Mouse (Mus musculus): ENCODE results near the gene Plekhg3. TPM values are rescaled to one million over a fixed set of nuclear protein-coding genes. Genes with fewer than 3 reads are reported as not detected.

Gene Plekhg3
- polyA plus RNA-seq, 1 experiment from 2014 or later = 0.63 TPM

DNA sequence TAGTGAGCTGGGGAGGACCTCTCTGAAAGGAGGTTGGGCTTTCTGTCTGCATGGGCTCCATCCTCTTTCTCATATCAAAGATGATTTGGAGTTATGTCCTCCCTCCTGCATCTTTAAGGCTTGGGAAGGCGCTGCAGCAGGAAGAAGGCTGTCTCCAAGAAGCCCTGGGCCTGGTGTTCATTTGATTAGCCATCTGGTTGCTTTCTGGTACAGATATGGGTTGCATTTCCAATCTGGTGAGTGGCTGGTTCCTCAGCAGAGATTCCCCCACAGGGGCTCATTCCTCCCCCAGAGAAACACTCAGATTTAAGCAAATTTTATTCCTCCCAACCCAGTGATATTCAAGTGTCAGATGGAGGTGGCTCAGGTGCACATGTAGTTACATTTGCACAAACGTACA lies 65.1 kb downstream of the Plekhg3 start:
- no peak overlapping the region for H3K27ac ChIP-seq
- no peak overlapping the region for H3K9ac ChIP-seq
- no peak overlapping the region for H3K4me2 ChIP-seq
- H3K4me3 ChIP-seq = no peak overlapping the region
- H3K9me3 ChIP-seq (replicated peaks) = no peaks in the 10 kb centered on the region
- no peak for ATAC-seq
- no peaks in the 10 kb centered on the region for H3K36me3 ChIP-seq (ENCODE audit: poor library complexity, severe bottlenecking)
- WGBS = 69% methylated on average over 2 of the region's 2 CpGs
- 0 out of 2 replicates have a peak, but pooled peaks cover 4% of the 10 kb centered on the region for H3K27me3 ChIP-seq
- H3K4me1 ChIP-seq = peaks cover 15% of the 10 kb centered on the region

DNA sequence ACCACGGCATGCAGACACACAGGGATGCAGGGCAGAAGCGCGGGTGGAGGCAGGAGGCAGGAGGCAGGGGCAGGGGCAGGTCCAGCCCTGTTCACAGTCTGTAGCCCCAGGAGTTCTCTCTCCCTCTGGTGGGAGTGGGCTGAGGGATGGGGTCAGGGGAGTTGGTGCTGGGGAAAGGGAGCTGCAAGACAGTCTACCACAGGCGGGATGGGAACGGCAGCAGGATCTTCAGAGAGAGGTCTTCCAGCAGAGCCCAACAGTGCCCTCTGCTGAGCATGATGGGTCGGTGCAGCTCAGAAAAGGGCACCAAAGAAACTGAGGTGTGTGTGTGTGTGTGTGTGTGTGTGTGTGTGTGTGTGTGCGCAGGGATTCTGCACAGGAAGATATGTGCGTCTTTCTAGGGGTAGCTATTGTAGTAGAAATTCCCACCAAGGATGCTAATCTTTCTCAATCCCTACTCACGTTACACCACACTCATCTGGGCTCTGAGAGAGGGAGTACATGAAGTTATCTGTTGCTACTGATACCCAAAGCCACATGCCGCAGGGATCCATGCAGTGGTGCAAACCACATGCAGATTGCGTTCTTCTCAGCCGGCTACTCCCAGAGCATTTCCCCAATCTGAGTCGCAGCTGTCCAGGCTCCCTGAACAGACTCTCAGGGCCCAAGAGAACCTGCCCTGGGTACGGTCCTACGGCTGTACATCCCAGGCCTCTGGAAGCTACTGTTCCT lies 65.8 kb downstream of the Plekhg3 start:
- WGBS = 55% methylated on average over 15 of the region's 15 CpGs
- Histone ChIP-seq H3K27me3 (0 out of 2 replicates have a peak, but pooled peaks cover 4% of the 10 kb centered on the region), H3K4me3 (no peak overlapping the region), H3K9ac (no peak overlapping the region), H3K36me3 (ENCODE audit: poor library complexity, severe bottlenecking) (no peaks in the 10 kb centered on the region), H3K27ac (no peak overlapping the region), H3K9me3 (replicated peaks) (no peaks in the 10 kb centered on the region), H3K4me2 (no peak overlapping the region), H3K4me1 (peaks cover 15% of the 10 kb centered on the region)
- ATAC-seq = peak; percentile 51

DNA sequence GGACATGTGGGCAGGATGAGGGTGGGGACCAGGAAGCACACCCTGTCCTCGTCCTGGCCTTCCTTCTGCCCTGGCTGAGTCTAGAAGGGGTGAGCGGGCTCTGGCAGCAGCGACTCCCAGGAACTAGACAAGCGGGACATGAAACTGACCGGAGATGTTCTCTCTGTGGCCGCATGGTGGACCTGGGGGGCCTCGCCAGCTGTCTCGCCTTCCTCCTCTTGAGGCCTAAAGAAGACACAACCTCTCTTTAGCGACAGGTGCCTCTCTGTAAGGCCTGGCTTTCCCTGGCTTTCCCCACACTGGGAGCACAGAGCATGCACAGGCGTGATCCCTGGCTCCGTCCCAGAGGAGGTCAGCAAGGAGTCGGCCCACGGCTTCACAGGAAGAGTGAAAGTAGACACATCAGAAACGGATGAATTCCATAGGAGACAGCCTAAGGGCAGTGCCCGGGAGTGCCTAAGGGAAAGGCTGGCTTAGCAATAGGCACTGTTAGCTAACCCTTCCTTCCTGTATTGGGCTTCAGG lies 66.9 kb downstream of the Plekhg3 start:
- H3K36me3 ChIP-seq (ENCODE audit: poor library complexity, severe bottlenecking) = no peaks in the 10 kb centered on the region
- peaks cover 15% of the 10 kb centered on the region for H3K4me1 ChIP-seq
- H3K4me3 ChIP-seq = no peak overlapping the region
- ATAC-seq = no peak
- H3K4me2 ChIP-seq = no peak overlapping the region
- 81% methylated on average over 15 of the region's 15 CpGs for WGBS
- H3K9ac ChIP-seq = no peak overlapping the region
- no peak overlapping the region for H3K27ac ChIP-seq
- H3K27me3 ChIP-seq = 0 out of 2 replicates have a peak, but pooled peaks cover 4% of the 10 kb centered on the region
- H3K9me3 ChIP-seq (replicated peaks) = no peaks in the 10 kb centered on the region

DNA sequence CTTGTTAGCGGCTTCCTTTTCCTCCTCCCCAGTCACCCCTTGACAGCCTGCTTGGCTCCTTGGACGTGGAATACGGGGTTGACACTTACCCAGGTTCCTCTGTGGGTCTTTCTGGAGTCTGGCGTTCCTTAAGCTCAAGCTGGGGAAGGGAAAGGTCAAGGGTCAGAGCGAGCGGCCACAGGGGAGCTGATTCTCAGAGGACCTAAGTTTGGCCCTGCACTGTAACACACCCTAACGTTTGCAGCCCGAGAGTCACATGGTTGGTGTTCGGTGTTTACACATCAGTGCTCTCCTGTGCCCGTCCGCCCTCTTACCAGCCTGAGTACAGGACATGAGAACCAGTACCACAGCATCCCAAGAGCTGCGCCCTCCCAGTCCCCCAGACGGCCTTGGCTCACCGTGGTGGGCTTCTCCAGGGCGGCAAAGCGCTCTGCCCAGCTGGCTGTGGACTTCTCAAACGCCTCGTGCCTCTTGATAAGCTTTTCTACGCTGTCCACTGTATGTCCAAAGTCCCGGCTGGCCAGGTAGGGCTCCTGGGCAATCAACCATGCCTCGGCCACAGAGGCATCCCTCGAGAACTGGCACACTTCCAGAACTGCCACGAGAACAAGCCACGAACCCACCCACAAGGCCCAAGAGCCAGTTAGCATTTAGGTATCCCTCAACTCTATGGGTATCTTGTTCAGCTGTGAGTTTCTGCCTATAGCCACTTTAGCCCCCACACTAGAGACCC lies 67.7 kb downstream of the Plekhg3 start:
- ATAC-seq = no peak
- H3K9me3 ChIP-seq (replicated peaks) = no peaks in the 10 kb centered on the region
- H3K4me1 ChIP-seq = peaks cover 15% of the 10 kb centered on the region
- 0 out of 2 replicates have a peak, but pooled peaks cover 4% of the 10 kb centered on the region for H3K27me3 ChIP-seq
- no peak overlapping the region for H3K4me3 ChIP-seq
- H3K9ac ChIP-seq = no peak overlapping the region
- no peak overlapping the region for H3K27ac ChIP-seq
- WGBS = 78% methylated on average over 24 of the region's 24 CpGs
- H3K4me2 ChIP-seq = no peak overlapping the region
- no peaks in the 10 kb centered on the region for H3K36me3 ChIP-seq (ENCODE audit: poor library complexity, severe bottlenecking)

DNA sequence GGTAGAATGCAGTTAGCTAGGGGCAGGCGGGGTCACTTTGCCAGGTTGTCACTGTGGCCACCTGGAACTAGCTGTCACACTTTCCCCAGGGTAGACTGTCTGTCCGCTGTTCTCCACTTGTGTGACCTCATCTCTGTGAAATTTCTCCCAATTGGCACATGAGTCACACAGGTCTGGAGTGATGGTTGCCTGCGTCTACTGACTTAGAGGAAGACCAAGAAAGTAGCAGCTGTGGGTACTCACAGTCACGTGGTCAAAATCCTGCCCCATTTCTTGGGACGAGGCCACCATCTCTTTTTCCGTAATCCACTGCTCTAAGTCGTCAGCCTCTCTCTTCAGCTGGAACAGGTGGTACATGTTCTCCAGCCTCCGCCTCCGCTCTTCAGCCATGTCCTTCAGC lies 73.1 kb downstream of the Plekhg3 start:
- H3K27me3 ChIP-seq = no peaks in the 10 kb centered on the region
- H3K36me3 ChIP-seq (ENCODE audit: poor library complexity, severe bottlenecking) = no peaks in the 10 kb centered on the region
- no peak overlapping the region for H3K4me2 ChIP-seq
- 91% methylated on average over 9 of the region's 9 CpGs for WGBS
- H3K4me3 ChIP-seq = no peak overlapping the region
- no peak overlapping the region for H3K9ac ChIP-seq
- H3K4me1 ChIP-seq = no peaks in the 10 kb centered on the region
- no peaks in the 10 kb centered on the region for H3K9me3 ChIP-seq (replicated peaks)
- no peak for ATAC-seq
- no peak overlapping the region for H3K27ac ChIP-seq

DNA sequence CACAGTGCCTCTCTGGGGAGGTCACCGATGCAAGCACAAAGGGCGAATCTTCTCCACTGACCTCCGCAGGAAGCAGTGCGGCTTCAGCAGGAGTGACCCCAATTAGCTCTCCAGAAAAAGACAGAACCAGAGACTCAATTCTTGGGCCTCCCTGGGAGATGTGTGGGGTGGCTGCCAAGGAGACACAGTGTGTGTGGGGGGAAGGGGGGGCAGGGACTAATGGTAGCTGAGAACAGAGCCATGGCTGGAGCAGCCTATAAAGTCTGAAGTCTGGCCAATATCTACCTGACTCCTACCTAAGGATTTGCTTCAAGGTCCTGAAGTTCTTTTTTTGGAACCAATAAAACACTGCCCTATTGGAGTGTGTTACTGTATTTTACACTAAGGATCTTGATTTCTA lies 73.9 kb downstream of the Plekhg3 start:
- H3K4me1 ChIP-seq = no peaks in the 10 kb centered on the region
- H3K4me2 ChIP-seq = no peak overlapping the region
- no peak overlapping the region for H3K27ac ChIP-seq
- H3K4me3 ChIP-seq = no peak overlapping the region
- no peak overlapping the region for H3K9ac ChIP-seq
- H3K27me3 ChIP-seq = no peaks in the 10 kb centered on the region
- ATAC-seq = no peak
- WGBS = 47% methylated on average over 4 of the region's 4 CpGs
- H3K9me3 ChIP-seq (replicated peaks) = no peaks in the 10 kb centered on the region
- H3K36me3 ChIP-seq (ENCODE audit: poor library complexity, severe bottlenecking) = no peaks in the 10 kb centered on the region

DNA sequence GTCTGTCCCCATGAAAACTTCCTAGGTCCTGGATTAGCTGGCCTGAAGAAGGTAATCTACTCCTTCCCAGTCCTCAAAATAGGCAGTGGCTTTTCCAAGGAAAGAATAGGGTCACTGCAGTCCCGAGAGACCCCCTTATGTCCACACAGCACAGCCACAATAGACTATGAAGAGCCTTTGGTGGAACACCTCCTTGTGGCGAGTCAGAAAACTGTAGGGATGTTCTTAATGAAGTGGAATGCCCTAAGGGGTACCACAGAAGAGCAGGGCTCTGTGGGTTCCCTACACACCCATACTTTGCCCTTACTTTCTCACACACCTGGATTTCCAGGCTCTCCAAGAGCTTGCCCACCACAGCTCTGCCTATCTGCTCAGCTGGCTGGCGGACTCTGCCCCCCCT lies 75.1 kb downstream of the Plekhg3 start:
- Histone ChIP-seq H3K27ac (no peak overlapping the region), H3K27me3 (no peaks in the 10 kb centered on the region), H3K9ac (no peak overlapping the region), H3K9me3 (replicated peaks) (no peaks in the 10 kb centered on the region), H3K4me1 (no peaks in the 10 kb centered on the region), H3K4me3 (no peak overlapping the region), H3K36me3 (ENCODE audit: poor library complexity, severe bottlenecking) (no peaks in the 10 kb centered on the region), H3K4me2 (no peak overlapping the region)
- ATAC-seq = no peak
- 62% methylated on average over 3 of the region's 3 CpGs for WGBS

DNA sequence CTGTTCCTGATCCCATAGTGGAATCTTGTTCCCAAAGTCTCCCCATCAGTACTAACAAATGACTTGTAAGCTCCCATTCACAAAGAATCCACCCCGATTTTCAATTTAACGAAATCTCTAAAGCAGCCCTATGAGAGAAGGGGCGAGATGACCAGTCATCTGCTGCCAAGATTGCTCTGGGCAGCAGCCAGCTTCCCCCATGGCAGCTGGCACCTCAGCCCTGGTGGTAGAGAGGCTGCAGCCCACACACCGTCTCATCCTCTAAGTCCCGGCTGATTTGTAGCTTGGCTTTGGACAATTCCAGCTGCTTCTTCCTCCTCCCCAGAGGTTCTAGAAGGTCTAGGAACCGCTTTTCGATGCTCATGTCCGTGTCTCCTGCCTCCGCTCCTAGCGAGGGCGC lies 77.5 kb downstream of the Plekhg3 start:
- H3K4me3 ChIP-seq = no peak overlapping the region
- no peak for ATAC-seq
- no peak overlapping the region for H3K4me2 ChIP-seq
- no peak overlapping the region for H3K27ac ChIP-seq
- WGBS = 85% methylated on average over 11 of the region's 11 CpGs
- no peaks in the 10 kb centered on the region for H3K36me3 ChIP-seq (ENCODE audit: poor library complexity, severe bottlenecking)
- H3K4me1 ChIP-seq = no peaks in the 10 kb centered on the region
- H3K9ac ChIP-seq = no peak overlapping the region
- no peaks in the 10 kb centered on the region for H3K9me3 ChIP-seq (replicated peaks)
- no peaks in the 10 kb centered on the region for H3K27me3 ChIP-seq

DNA sequence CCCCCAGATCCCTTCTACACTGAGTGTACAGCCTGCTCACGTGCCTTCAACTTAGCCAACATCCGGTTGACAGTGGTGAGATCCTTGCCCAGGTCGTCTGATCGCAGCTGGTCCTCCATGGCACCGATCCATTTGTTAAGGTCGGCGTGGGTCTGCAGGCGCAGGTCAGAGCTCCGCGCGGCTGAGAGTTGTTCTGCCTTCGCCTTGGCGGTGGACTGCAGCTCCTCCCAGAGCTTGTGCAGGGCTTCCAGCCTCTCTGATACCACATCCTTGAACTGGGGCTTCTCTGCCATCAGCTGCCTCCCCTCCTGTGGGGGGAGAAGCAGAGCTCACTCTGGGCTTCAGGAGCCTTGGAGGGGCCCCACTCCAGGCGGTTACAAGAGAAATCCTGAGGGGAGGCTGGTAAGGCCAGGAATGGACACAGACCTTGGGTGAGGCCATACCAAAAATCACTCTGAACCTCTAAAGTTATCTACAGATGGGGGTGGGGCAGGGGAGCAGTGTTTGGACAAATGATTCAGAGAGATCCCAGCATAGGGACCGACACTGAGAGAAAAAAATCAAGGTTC lies 78.4 kb downstream of the Plekhg3 start:
- H3K9ac ChIP-seq = no peak overlapping the region
- H3K4me1 ChIP-seq = no peaks in the 10 kb centered on the region
- no peak for ATAC-seq
- H3K9me3 ChIP-seq (replicated peaks) = no peaks in the 10 kb centered on the region
- H3K4me3 ChIP-seq = no peak overlapping the region
- 87% methylated on average over 15 of the region's 15 CpGs for WGBS
- H3K27ac ChIP-seq = no peak overlapping the region
- no peaks in the 10 kb centered on the region for H3K36me3 ChIP-seq (ENCODE audit: poor library complexity, severe bottlenecking)
- no peak overlapping the region for H3K4me2 ChIP-seq
- H3K27me3 ChIP-seq = no peaks in the 10 kb centered on the region

DNA sequence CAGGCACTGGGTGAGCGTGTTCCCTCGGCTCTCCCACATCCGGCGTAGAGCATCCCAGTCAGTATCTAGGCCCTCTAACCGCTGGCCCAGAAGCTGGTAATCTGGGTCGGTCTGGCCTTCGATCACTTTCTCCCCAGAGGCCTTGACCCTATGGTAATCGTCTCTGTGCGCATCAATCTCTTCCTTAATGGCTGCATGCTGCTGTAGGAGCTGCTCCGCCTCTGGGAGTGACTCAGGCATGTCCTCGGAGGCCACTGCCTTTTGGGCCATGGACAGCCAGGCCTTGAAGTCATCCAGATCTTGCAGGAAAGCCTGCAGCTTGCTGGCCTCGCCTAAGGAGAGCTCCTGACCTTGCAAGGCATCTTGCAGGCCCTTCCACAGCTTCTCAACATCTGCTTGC lies 81.9 kb downstream of the Plekhg3 start:
- 90% methylated on average over 12 of the region's 12 CpGs for WGBS
- no peak for ATAC-seq
- H3K9me3 ChIP-seq (replicated peaks) = no peaks in the 10 kb centered on the region
- no peak overlapping the region for H3K4me3 ChIP-seq
- no peaks in the 10 kb centered on the region for H3K4me1 ChIP-seq
- no peak overlapping the region for H3K4me2 ChIP-seq
- no peak overlapping the region for H3K27ac ChIP-seq
- no peaks in the 10 kb centered on the region for H3K36me3 ChIP-seq (ENCODE audit: poor library complexity, severe bottlenecking)
- H3K27me3 ChIP-seq = no peaks in the 10 kb centered on the region
- H3K9ac ChIP-seq = no peak overlapping the region

DNA sequence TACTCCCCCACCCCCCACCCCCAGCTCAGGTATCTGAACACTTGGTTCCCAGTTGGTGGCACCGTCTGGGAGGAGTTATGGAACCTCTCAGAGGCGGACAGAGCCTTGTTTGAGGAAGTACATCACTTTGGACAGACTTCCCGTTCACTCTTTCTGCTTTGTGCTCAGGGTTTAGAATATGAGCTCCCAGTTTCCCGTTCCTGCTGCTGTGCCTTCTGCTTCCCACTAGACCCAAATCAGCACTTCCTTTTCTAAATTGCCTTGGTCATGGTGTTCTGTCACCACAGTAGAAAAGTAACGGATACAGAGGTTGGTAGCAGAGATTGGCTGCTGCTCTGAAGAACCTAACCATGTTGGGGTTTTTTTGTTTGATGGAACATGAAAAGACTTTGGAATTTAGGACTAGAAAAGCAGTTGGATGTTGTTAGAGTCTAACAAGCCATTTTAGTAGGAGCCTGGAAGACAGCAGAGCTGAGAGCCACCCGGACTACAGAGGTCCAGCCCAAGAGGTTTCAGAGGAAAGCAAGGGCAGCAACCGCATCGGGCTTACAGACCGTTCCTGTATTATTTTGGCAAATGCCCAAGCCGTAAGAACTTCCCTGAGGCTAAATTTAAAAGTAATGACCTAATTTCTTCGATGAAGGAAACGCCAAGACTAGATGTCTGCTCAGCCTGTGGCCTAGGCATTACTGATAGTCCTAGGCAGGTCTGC lies 84.3 kb downstream of the Plekhg3 start:
- H3K9me3 ChIP-seq (replicated peaks) = no peaks in the 10 kb centered on the region

DNA sequence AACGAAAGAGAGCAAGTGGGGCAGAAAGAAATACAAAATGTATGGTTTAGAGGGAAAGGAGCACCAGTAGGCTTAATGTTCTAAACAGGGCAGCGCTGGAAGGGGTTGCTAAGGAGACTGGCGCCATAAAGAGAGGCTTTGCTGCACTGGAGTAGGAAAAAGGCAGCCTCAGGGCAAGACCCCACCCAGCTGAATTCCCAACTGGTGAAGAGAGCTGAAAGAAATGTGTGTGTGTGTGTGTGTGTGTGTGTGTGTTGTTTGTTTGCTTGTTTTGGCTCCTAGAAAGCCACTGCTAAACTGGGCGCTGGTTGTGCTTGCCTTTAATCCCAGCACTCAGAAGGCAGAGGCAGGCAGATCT lies 84.9 kb downstream of the Plekhg3 start:
- Histone ChIP-seq H3K4me1 (peaks cover 9% of the 10 kb centered on the region), H3K9me3 (replicated peaks) (no peaks in the 10 kb centered on the region), H3K27ac (no peak overlapping the region), H3K36me3 (ENCODE audit: poor library complexity, severe bottlenecking) (no peaks in the 10 kb centered on the region), H3K4me3 (no peak overlapping the region), H3K9ac (no peak overlapping the region), H3K27me3 (no peaks in the 10 kb centered on the region), H3K4me2 (no peak overlapping the region)
- no peak for ATAC-seq
- 64% methylated on average over 4 of the region's 4 CpGs for WGBS

More for the DNA sequence above, 84.3 kb downstream of the Plekhg3 start:
- H3K9ac ChIP-seq = no peak overlapping the region
- no peak for ATAC-seq
- H3K27me3 ChIP-seq = no peaks in the 10 kb centered on the region
- no peaks in the 10 kb centered on the region for H3K36me3 ChIP-seq (ENCODE audit: poor library complexity, severe bottlenecking)
- H3K4me1 ChIP-seq = peaks cover 9% of the 10 kb centered on the region
- H3K4me3 ChIP-seq = no peak overlapping the region
- 73% methylated on average over 12 of the region's 12 CpGs for WGBS
- no peak overlapping the region for H3K4me2 ChIP-seq
- no peak overlapping the region for H3K27ac ChIP-seq

All from forebrain, embryonic 13.5 days (tissue).